In genomic region chr5:39612240-39612639, GRCm38 (mm10) we compare ENCODE assay signal across 21 mouse cellular contexts.
DNase-seq lines count a peak whose midpoint lies in the region; ATAC-seq and TF ChIP-seq lines count a peak whose summit lies in the region.
"Had no signal": no experiment of that assay in that cellular context is flagged by ENCODE, and none has a peak within 500 bp of the region (broad histone marks: within the 10 kb centered on the region; RNA-seq: fewer than 3 reads in every experiment).

No protein-coding gene starts in this region.

- no peaks in the 10 kb centered on the region for H3K4me1 ChIP-seq in kidney, embryonic 14.5 days (ENCODE audit: control insufficient read depth, insufficient read depth, low read length)
- H3K4me1 ChIP-seq in stomach, postnatal 0 days (replicated peaks; ENCODE audit: control insufficient read depth, insufficient read depth), result no peaks in the 10 kb centered on the region
- H3K4me1 ChIP-seq: heart, embryonic 15.5 days; limb, embryonic 15.5 days; midbrain, embryonic 12.5 days; neural tube, embryonic 15.5 days had no signal

- no peak for TF ChIP-seq CTCF in stomach, postnatal 0 days (IDR thresholded peaks at IDR 0.05; ENCODE audit: low read depth)

- no peak for ATAC-seq in kidney, embryonic 14.5 days (ENCODE audit: low FRiP score, low TSS enrichment)
- 0 out of 2 replicates have a peak, but pooled peaks have one; percentile 45 for ATAC-seq in stomach, postnatal 0 days (ENCODE audit: low FRiP score, low TSS enrichment)
- no peak for ATAC-seq in megakaryocyte progenitor cell, adult 5-6 weeks (replicated peaks; ENCODE audit: poor library complexity)
- ATAC-seq in CD4-positive, CD25-positive, alpha-beta regulatory T cell, adult 4 months, result no peak
- ATAC-seq: forebrain, embryonic 16.5 days; liver, postnatal 0 days had no signal

- H3K36me3 ChIP-seq in kidney, embryonic 14.5 days (ENCODE audit: control insufficient read depth, insufficient read depth, low read length), result no peaks in the 10 kb centered on the region
- no peaks in the 10 kb centered on the region for H3K36me3 ChIP-seq in stomach, postnatal 0 days (ENCODE audit: control insufficient read depth, insufficient read depth, low read length)
- H3K36me3 ChIP-seq: heart, embryonic 15.5 days; limb, embryonic 15.5 days; midbrain, embryonic 12.5 days had no signal

- no peak overlapping the region for H3K4me3 ChIP-seq in kidney, embryonic 14.5 days (ENCODE audit: low read length)
- no peak overlapping the region for H3K4me3 ChIP-seq in stomach, postnatal 0 days (ENCODE audit: low read depth, low read length)
- H3K4me3 ChIP-seq: erythroblast, embryonic 14.5 days; heart, embryonic 15.5 days; limb, embryonic 15.5 days; midbrain, embryonic 12.5 days; myocyte; neural tube, embryonic 15.5 days had no signal

- no peaks in the 10 kb centered on the region for H3K27me3 ChIP-seq in kidney, embryonic 14.5 days (ENCODE audit: control insufficient read depth, insufficient read depth, low read length)
- H3K27me3 ChIP-seq in stomach, postnatal 0 days (ENCODE audit: control insufficient read depth, insufficient read depth, low read length), result no peaks in the 10 kb centered on the region
- H3K27me3 ChIP-seq: heart, embryonic 15.5 days; limb, embryonic 15.5 days; midbrain, embryonic 12.5 days; neural tube, embryonic 15.5 days had no signal

- WGBS in kidney, embryonic 14.5 days, result 55% methylated on average over 2 of the region's 2 CpGs
- 37% methylated on average over 2 of the region's 2 CpGs for WGBS in stomach, postnatal 0 days

- no peak overlapping the region for H3K9ac ChIP-seq in kidney, embryonic 14.5 days (ENCODE audit: low read depth, low read length)
- H3K9ac ChIP-seq in stomach, postnatal 0 days (ENCODE audit: low read length), result no peak overlapping the region
- H3K9ac ChIP-seq: heart, embryonic 15.5 days; hindbrain, embryonic 14.5 days; limb, embryonic 15.5 days; liver, postnatal 0 days; midbrain, embryonic 12.5 days; neural tube, embryonic 15.5 days had no signal

- DNase-seq in adrenal gland, adult 2 months, result peak; percentile 72
- DNase-seq in adrenal gland, postnatal 4 days (ENCODE audit: low spot score in 2 of 2), result no peak
- peak; percentile 27 to 60 for DNase-seq in kidney, adult 8-10 months
- peak; percentile 51 to 55 for DNase-seq in adrenal gland, postnatal 36 days
- no peak for DNase-seq in stomach, postnatal 0 days (ENCODE audit: low spot score)
- DNase-seq: cerebellum, adult 11-12 months; cerebellum, postnatal 36 days; liver, postnatal 0 days; lung, postnatal 4 days; thymus, postnatal 14 days had no signal

- H3K4me2 ChIP-seq in kidney, embryonic 14.5 days (replicated peaks; ENCODE audit: low read depth, low read length), result no peak overlapping the region
- H3K4me2 ChIP-seq in stomach, postnatal 0 days (replicated peaks; ENCODE audit: low read depth), result no peak overlapping the region
- H3K4me2 ChIP-seq: heart, embryonic 15.5 days; hindbrain, embryonic 14.5 days; limb, embryonic 15.5 days; midbrain, embryonic 12.5 days; neural tube, embryonic 15.5 days had no signal

- TF ChIP-seq EP300 in stomach, postnatal 0 days (optimal IDR thresholded peaks at IDR 0.05), result no peak

- no peaks in the 10 kb centered on the region for H3K9me3 ChIP-seq in kidney, embryonic 14.5 days (ENCODE audit: control insufficient read depth, low read length)
- no peaks in the 10 kb centered on the region for H3K9me3 ChIP-seq in stomach, postnatal 0 days (ENCODE audit: control insufficient read depth, low read length)
- H3K9me3 ChIP-seq: heart, embryonic 15.5 days; limb, embryonic 15.5 days; midbrain, embryonic 12.5 days; neural tube, embryonic 15.5 days had no signal

- H3K27ac ChIP-seq in kidney, embryonic 14.5 days (ENCODE audit: low read depth, low read length), result no peak overlapping the region
- no peak overlapping the region for H3K27ac ChIP-seq in stomach, postnatal 0 days (replicated peaks)
- H3K27ac ChIP-seq: heart, embryonic 15.5 days; hindbrain, embryonic 14.5 days; limb, embryonic 15.5 days; midbrain, embryonic 12.5 days; neural tube, embryonic 15.5 days had no signal

Comparison
In these comparisons a context has a peak if more than half of its experiments do, and no peak if none do; other contexts are left out.
1. DNase-seq: peak in adrenal gland, adult 2 months (single experiment), kidney, adult 8-10 months (2 of 2) and adrenal gland, postnatal 36 days (2 of 2); none in adrenal gland, postnatal 4 days (0 of 2) and stomach, postnatal 0 days (single experiment).